Mouse (Mus musculus): ENCODE data around the gene Dync2li1.
A peak's percentile ranks its signal among the peaks of the same experiment; 100 is the strongest.

Gene Dync2li1

GRCm38 (mm10) chr17:84647630-84648029 is 21.3 kb downstream of the Dync2li1 start:
- DNase-seq, result no peak

GRCm38 (mm10) chr17:84650302-84651017 is 24.2 kb downstream of the Dync2li1 start:
- DNase-seq, result peak; percentile 4

- no peak for DNase-seq
These were observed 27.2 kb downstream of the Dync2li1 start for GRCm38 (mm10) chr17:84653544-84653943.

- no peak for DNase-seq
These were observed 29.9 kb downstream of the Dync2li1 start for GRCm38 (mm10) chr17:84656205-84656604.

GRCm38 (mm10) chr17:84656653-84657421 is 30.5 kb downstream of the Dync2li1 start:
- no peak for DNase-seq

GRCm38 (mm10) chr17:84657422-84657732 is 31.1 kb downstream of the Dync2li1 start:
- no peak for DNase-seq

GRCm38 (mm10) chr17:84657782-84658181 is 31.5 kb downstream of the Dync2li1 start:
- DNase-seq, result no peak

GRCm38 (mm10) chr17:84658195-84658594 is 31.9 kb downstream of the Dync2li1 start:
- no peak for DNase-seq

GRCm38 (mm10) chr17:84658951-84659350 is 32.7 kb downstream of the Dync2li1 start:
- no peak for DNase-seq

GRCm38 (mm10) chr17:84665053-84665452 is 38.8 kb downstream of the Dync2li1 start:
- DNase-seq, result no peak

- DNase-seq, result peak; percentile 44
These were observed 39.4 kb downstream of the Dync2li1 start for GRCm38 (mm10) chr17:84665691-84666090.

GRCm38 (mm10) chr17:84667848-84668247 is 41.6 kb downstream of the Dync2li1 start:
- no peak for DNase-seq

GRCm38 (mm10) chr17:84672376-84673369 is 46.4 kb downstream of the Dync2li1 start:
- peak; percentile 45 for DNase-seq

GRCm38 (mm10) chr17:84674048-84674447 is 47.8 kb downstream of the Dync2li1 start:
- no peak for DNase-seq

- no peak for DNase-seq
These were observed 48.9 kb downstream of the Dync2li1 start for GRCm38 (mm10) chr17:84675204-84675603.

- DNase-seq, result peak; percentile 61
These were observed 49.7 kb downstream of the Dync2li1 start, which contains the start of gene Abcg8 for GRCm38 (mm10) chr17:84675951-84676366. Abcg8 (plus strand) TSS chr17:84676302.

GRCm38 (mm10) chr17:84677595-84677994 is 51.3 kb downstream of the Dync2li1 start:
- no peak for DNase-seq

GRCm38 (mm10) chr17:84681670-84682069 is 55.4 kb downstream of the Dync2li1 start:
- no peak for DNase-seq

GRCm38 (mm10) chr17:84682734-84683717 is 56.7 kb downstream of the Dync2li1 start, which contains the start of gene Abcg5:
Abcg5 (minus strand) TSS chr17:84683011.
- no peak for DNase-seq

- no peak for DNase-seq
These were observed 58.0 kb downstream of the Dync2li1 start for GRCm38 (mm10) chr17:84684284-84684683.

GRCm38 (mm10) chr17:84685286-84685685 is 59.0 kb downstream of the Dync2li1 start:
- no peak for DNase-seq

GRCm38 (mm10) chr17:84687994-84688393 is 61.7 kb downstream of the Dync2li1 start:
- DNase-seq, result no peak
